Mouse (Mus musculus) thymus, adult 2 months (tissue): ENCODE results near the gene Qprt.

Experiments used
- CTCF ChIP-seq: fragments of 200-500 bp; IDR thresholded peaks from 2 replicates; pipeline ENCODE4 v1.5.1; 2012; ENCODE audit warnings: mild to moderate bottlenecking, control low read depth, low read length, moderate library complexity, borderline replicate concordance; ENCODE audit not compliant: control insufficient read depth, poor library complexity, insufficient read depth; ENCODE audit errors: extremely low read depth
- POLR2A ChIP-seq: fragments of 200-500 bp; IDR thresholded peaks from 2 replicates; pipeline ENCODE4 v1.6.1; 2012; ENCODE audit warnings: mild to moderate bottlenecking, low read length, control low read depth, moderate library complexity; ENCODE audit not compliant: control insufficient read depth, poor library complexity, insufficient read depth; ENCODE audit errors: extremely low read depth

- no peak for TF ChIP-seq POLR2A
- no peak for TF ChIP-seq CTCF
Observed at GRCm38 (mm10) chr7:127153477-127153876, 31.5 kb upstream of the Qprt start.
